Mouse (Mus musculus): Measurements from ENCODE around the gene Hand2. TPM values are rescaled to one million over a fixed set of nuclear protein-coding genes. Genes with fewer than 3 reads are reported as not detected.

Gene Hand2
- polyA plus RNA-seq, 1 experiment from 2014 or later: 2.3 TPM

- H3K4me1 ChIP-seq: peaks cover 24% of the 10 kb centered on the region
- no peaks in the 10 kb centered on the region for H3K36me3 ChIP-seq
- peaks cover 94% of the 10 kb centered on the region for H3K27me3 ChIP-seq
- H3K9ac ChIP-seq: no peak overlapping the region
- no peaks in the 10 kb centered on the region for H3K9me3 ChIP-seq (replicated peaks)
- no peak overlapping the region for H3K4me3 ChIP-seq (replicated peaks)
- no peak overlapping the region for H3K4me2 ChIP-seq (replicated peaks)
- no peak overlapping the region for H3K27ac ChIP-seq (replicated peaks)
- no peak for ATAC-seq (ENCODE audit: insufficient number of reproducible peaks, low FRiP score, low TSS enrichment, low read depth)
Measured at GRCm38 (mm10) chr8:57317107-57317506, 3.7 kb upstream of the Hand2 start.

DNA sequence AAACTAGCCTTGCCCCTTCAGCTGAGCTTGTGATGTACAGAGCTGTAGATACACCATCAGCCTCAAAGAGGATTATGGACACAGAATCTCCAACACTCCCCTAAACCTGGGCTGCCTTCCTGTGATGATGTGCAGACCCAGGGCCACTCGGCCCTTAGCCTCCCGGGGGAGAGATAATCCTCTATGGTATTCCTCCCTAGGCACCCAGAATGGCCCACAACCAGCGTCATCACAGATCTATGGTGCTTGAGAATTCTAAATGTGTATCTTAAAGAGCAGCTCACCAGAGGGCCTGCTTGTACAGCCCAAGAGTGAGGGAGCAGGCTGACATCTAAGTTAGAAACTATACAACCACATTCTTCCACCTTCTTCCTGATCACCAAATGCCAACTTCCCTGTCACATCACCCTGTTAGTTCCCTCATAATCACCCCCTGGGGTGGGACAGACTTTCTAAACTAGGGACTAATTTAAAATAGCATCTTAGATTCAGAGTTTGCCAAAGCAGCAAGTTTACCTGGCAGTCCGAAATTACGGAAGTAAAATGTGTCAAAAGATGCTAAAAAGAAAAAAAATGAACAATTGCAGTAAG is 2.8 kb upstream of the Hand2 start:
- Histone ChIP-seq H3K27me3 (peaks cover 94% of the 10 kb centered on the region), H3K9ac (no peak overlapping the region), H3K36me3 (no peaks in the 10 kb centered on the region), H3K27ac (replicated peaks) (no peak overlapping the region), H3K4me3 (replicated peaks) (peak overlapping the region; percentile 13; the same call in 1 of the 2 replicates), H3K9me3 (replicated peaks) (no peaks in the 10 kb centered on the region), H3K4me2 (replicated peaks) (peak overlapping the region; percentile 12; the same call in 1 of the 2 replicates), H3K4me1 (peaks cover 17% of the 10 kb centered on the region)
- no peak for ATAC-seq (ENCODE audit: insufficient number of reproducible peaks, low FRiP score, low TSS enrichment, low read depth)
- WGBS: 3% methylated on average over 5 of the region's 5 CpGs

DNA sequence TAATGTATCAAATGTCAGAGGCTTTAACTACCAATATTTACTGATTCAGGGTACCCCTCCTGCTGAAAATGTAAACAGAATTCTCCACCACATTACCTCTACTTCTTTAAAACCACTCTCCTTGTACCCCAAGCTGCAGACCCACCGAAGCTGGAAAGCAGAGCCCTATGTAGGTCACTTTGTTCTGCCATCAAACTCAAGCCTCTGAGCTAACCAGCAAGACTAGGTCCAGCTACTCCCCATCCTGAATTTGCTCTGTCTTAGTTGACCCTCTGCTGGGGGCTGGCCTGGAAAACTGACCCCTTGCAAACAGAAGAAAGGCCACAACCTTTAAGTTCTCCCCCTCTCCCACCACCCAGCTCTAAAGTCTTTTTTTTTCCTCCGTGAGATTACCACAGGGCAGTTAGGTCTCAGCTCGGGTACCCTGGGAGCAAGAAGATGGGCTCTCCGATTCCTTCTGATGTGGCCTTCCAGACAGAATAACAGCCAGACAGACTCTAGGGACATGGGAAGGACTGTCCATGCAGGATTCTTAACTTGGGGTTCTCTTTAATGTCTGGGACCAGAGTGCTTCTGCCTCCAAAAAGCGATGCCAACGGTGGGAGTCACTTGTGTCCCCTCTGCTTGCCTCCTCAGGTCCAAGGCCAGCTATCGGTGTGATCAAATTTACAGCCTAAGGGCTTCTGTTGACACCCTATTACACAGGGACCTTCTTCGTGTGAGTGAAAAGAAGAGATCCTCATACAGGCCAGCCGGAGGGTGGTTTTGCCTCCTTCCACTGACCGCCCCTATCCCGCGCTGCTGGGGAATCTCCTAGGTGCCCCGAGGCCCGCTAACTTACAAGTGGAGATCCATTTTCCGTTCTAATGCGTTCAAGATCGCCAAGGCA is 1.4 kb upstream of the Hand2 start:
- Histone ChIP-seq H3K27ac (replicated peaks) (no peak overlapping the region), H3K36me3 (no peaks in the 10 kb centered on the region), H3K9ac (no peak overlapping the region), H3K9me3 (replicated peaks) (no peaks in the 10 kb centered on the region), H3K4me2 (replicated peaks) (no peak overlapping the region), H3K4me3 (replicated peaks) (peak overlapping the region; percentile 49), H3K27me3 (peaks cover 95% of the 10 kb centered on the region), H3K4me1 (peaks cover 20% of the 10 kb centered on the region)
- ATAC-seq (ENCODE audit: insufficient number of reproducible peaks, low FRiP score, low TSS enrichment, low read depth): no peak
- 4% methylated on average over 17 of the region's 17 CpGs for WGBS

- Histone ChIP-seq H3K9ac (no peak overlapping the region), H3K4me3 (replicated peaks) (peak overlapping the region; percentile 49), H3K27ac (replicated peaks) (no peak overlapping the region; the same call in 1 of the 2 replicates), H3K36me3 (no peaks in the 10 kb centered on the region), H3K4me1 (peaks cover 20% of the 10 kb centered on the region), H3K9me3 (replicated peaks) (no peaks in the 10 kb centered on the region), H3K4me2 (replicated peaks) (peak overlapping the region; percentile 60), H3K27me3 (peaks cover 95% of the 10 kb centered on the region)
- 2% methylated on average over 22 of the region's 22 CpGs for WGBS
- ATAC-seq (ENCODE audit: insufficient number of reproducible peaks, low FRiP score, low TSS enrichment, low read depth): no peak
Measured at GRCm38 (mm10) chr8:57319981-57320585, 700 bp upstream of the Hand2 start.

GRCm38 (mm10) chr8:57321898-57322895 is 1.4 kb downstream of the Hand2 start:
- 0 out of 2 replicates have a peak, but pooled peaks have one; percentile 7 for ATAC-seq (ENCODE audit: insufficient number of reproducible peaks, low FRiP score, low TSS enrichment, low read depth)
- Histone ChIP-seq H3K27ac (replicated peaks) (peak overlapping the region; percentile 74; the same call in 1 of the 2 replicates), H3K9ac (0 out of 2 replicates have a peak overlapping the region, but pooled peaks have one; percentile 10), H3K27me3 (peaks cover 97% of the 10 kb centered on the region), H3K36me3 (no peaks in the 10 kb centered on the region), H3K9me3 (replicated peaks) (no peaks in the 10 kb centered on the region), H3K4me1 (peaks cover 20% of the 10 kb centered on the region), H3K4me2 (replicated peaks) (peak overlapping the region; percentile 60), H3K4me3 (replicated peaks) (peak overlapping the region; percentile 49)
- under 1% methylated on average over 57 of the region's 64 CpGs for WGBS

DNA sequence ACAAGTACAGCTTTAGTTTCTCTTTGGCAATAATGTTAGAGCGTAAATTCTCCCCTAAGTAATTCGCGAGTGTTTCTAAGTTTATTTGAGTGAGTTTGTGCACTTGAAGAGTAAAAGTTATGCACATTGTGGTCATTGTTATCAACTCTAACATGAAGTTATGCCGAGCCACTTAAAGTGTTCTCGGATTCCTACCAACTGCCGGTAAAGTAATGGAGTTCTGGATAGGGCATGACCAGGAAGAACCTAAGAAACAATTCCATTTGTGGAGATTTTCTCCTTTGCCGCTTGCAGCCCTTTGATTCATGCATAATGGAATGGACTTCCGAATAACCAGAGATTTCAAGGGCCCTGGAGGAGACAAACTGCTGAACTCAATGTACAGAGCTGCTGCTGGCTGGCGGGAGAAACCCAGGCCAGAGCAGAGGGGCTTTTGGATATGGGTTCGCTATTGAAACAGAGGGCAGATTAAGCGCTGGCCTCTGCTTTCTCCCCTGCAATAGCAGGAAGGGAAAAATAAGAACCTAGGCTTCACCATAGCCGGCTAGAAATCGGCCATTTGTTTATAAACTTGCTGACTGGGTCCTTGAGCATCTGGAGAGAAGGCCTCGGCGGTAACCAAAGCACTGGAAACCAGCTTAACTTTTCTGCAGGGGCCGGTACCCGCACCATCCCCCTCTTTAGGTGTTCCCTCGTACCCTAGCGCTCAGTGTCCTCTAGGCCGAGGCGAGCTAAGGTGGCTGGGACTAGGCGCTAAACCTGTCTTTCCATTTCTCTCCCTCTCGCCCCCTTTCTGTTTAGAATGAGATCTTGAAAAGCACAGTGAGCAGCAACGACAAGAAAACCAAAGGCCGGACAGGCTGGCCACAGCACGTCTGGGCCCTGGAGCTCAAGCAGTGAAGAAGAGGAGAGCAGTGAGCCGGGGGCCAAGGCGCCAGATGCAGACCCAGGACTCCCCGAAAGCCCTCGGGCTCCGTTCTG is 2.5 kb downstream of the Hand2 start:
- peak overlapping the region; percentile 49 for H3K4me3 ChIP-seq (replicated peaks)
- no peaks in the 10 kb centered on the region for H3K9me3 ChIP-seq (replicated peaks)
- 0 out of 2 replicates have a peak overlapping the region, but pooled peaks have one; percentile 5 for H3K4me2 ChIP-seq (replicated peaks)
- H3K4me1 ChIP-seq: peaks cover 24% of the 10 kb centered on the region
- H3K9ac ChIP-seq: no peak overlapping the region
- peaks cover 97% of the 10 kb centered on the region for H3K27me3 ChIP-seq
- 7% methylated on average over 31 of the region's 31 CpGs for WGBS
- no peaks in the 10 kb centered on the region for H3K36me3 ChIP-seq
- peak overlapping the region; percentile 24; the same call in 1 of the 2 replicates for H3K27ac ChIP-seq (replicated peaks)
- no peak for ATAC-seq (ENCODE audit: insufficient number of reproducible peaks, low FRiP score, low TSS enrichment, low read depth)

GRCm38 (mm10) chr8:57324091-57324490 is 3.3 kb downstream of the Hand2 start:
- Histone ChIP-seq H3K4me2 (replicated peaks) (no peak overlapping the region), H3K36me3 (no peaks in the 10 kb centered on the region), H3K9ac (no peak overlapping the region), H3K27ac (replicated peaks) (no peak overlapping the region), H3K4me3 (replicated peaks) (peak overlapping the region; percentile 49), H3K4me1 (peaks cover 33% of the 10 kb centered on the region), H3K9me3 (replicated peaks) (no peaks in the 10 kb centered on the region), H3K27me3 (peaks cover 97% of the 10 kb centered on the region)
- 6% methylated on average over 12 of the region's 12 CpGs for WGBS
- ATAC-seq (ENCODE audit: insufficient number of reproducible peaks, low FRiP score, low TSS enrichment, low read depth): no peak

DNA sequence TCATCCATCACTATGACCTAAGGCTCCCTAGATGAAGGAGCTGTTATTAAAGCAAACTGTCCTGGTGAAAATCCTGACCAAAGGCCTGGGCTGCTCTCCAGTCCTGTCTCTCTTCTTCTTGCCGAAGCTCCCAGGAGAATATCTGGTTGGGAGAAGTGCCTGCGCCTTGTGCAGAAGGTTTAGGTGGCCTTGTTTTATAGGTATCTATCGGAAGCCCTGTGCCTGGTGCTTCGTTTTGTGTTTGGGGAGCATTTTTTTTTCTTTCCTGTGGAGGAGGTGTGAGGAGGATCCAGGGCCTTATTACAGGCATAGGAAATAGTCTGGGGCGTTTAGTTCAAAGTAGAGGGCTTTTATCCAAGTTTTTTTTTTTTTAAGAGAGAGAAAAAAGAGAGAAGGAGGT is 3.9 kb downstream of the Hand2 start:
- Histone ChIP-seq H3K36me3 (no peaks in the 10 kb centered on the region), H3K9ac (no peak overlapping the region), H3K9me3 (replicated peaks) (no peaks in the 10 kb centered on the region), H3K27me3 (peaks cover 97% of the 10 kb centered on the region), H3K4me1 (peaks cover 34% of the 10 kb centered on the region), H3K27ac (replicated peaks) (no peak overlapping the region), H3K4me2 (replicated peaks) (no peak overlapping the region), H3K4me3 (replicated peaks) (peak overlapping the region; percentile 25)
- ATAC-seq (ENCODE audit: insufficient number of reproducible peaks, low FRiP score, low TSS enrichment, low read depth): no peak
- 6% methylated on average over 5 of the region's 5 CpGs for WGBS

GRCm38 (mm10) chr8:57325111-57325891 is 4.5 kb downstream of the Hand2 start:
- 9% methylated on average over 21 of the region's 21 CpGs for whole genome bisulfite sequencing
- 0 out of 2 replicates have a peak overlapping the region, but pooled peaks have one; percentile 39 for H3K27ac ChIP-seq (replicated peaks)
- ATAC-seq (ENCODE audit: insufficient number of reproducible peaks, low FRiP score, low TSS enrichment, low read depth): no peak
- peaks cover 34% of the 10 kb centered on the region for H3K4me1 ChIP-seq
- H3K4me2 ChIP-seq (replicated peaks): peak overlapping the region; percentile 22; the same call in 1 of the 2 replicates
- H3K36me3 ChIP-seq: no peaks in the 10 kb centered on the region
- H3K9ac ChIP-seq: no peak overlapping the region
- peak overlapping the region; percentile 25 for H3K4me3 ChIP-seq (replicated peaks)
- H3K27me3 ChIP-seq: peaks cover 98% of the 10 kb centered on the region
- no peaks in the 10 kb centered on the region for H3K9me3 ChIP-seq (replicated peaks)

All from embryonic facial prominence, embryonic 15.5 days (tissue).